Mouse (Mus musculus): Measurements from ENCODE around the gene Tceal9.

DNA sequence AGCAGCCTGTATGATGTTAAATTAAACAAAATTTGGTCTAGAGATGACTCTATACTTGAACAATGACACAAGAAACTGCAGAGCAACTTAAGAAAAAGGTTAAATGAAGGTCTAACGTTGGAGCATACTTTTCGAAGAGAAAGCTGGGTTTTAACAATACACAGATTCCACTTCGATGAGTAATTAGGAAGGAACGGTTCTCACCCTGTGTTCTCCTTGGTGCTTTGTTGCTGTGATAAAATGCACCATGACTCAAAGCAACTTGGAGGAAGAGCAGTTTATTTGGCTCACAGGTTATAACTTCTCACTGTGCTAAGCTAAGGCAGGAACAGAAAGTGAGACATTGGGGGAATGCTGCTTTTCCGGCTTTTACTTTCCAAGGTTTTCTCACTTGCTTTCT is 22.8 kb downstream of the Tceal9 start:
- TF ChIP-seq CTCF (IDR thresholded peaks at IDR 0.05; ENCODE audit: extremely low read depth, insufficient read depth, insufficient read length, insufficient replicate concordance) (no peak), POLR2A (IDR thresholded peaks at IDR 0.05; ENCODE audit: low read depth, low read length) (no peak)
